Mouse (Mus musculus): ENCODE results near the gene Duoxa1. TPM values are rescaled to one million over a fixed set of nuclear protein-coding genes. Genes with fewer than 3 reads are reported as not detected.

Duoxa1 gene
- polyA plus RNA-seq, 1 experiment from 2014 or later: not detected

GRCm38 (mm10) chr2:122284091-122284490 lies 29.4 kb downstream of the Duoxa1 start:
- no peak overlapping the region for H3K4me2 ChIP-seq (ENCODE audit: low read depth, low read length)
- no peak overlapping the region for H3K9ac ChIP-seq (ENCODE audit: low read depth, low read length)
- WGBS: 75% methylated on average over 9 of the region's 9 CpGs
- H3K9me3 ChIP-seq (ENCODE audit: control insufficient read depth, low read length): no peaks in the 10 kb centered on the region
- no peak overlapping the region for H3K27ac ChIP-seq (ENCODE audit: low read length)
- H3K4me1 ChIP-seq (ENCODE audit: control insufficient read depth, insufficient read depth, low read length): no peaks in the 10 kb centered on the region; the same call in 1 of the 2 replicates
- H3K36me3 ChIP-seq (ENCODE audit: control insufficient read depth, insufficient read depth, low read length): no peaks in the 10 kb centered on the region
- no peaks in the 10 kb centered on the region for H3K27me3 ChIP-seq (replicated peaks; ENCODE audit: control insufficient read depth, insufficient read depth, low read length)
- ATAC-seq: no peak
- H3K4me3 ChIP-seq (ENCODE audit: low read length): no peak overlapping the region

GRCm38 (mm10) chr2:122278769-122279168 lies 34.8 kb downstream of the Duoxa1 start:
- H3K9me3 ChIP-seq (ENCODE audit: control insufficient read depth, low read length): no peaks in the 10 kb centered on the region
- 81% methylated on average over 3 of the region's 3 CpGs for WGBS
- 0 out of 2 replicates have a peak, but pooled peaks have one; percentile 38 for ATAC-seq

GRCm38 (mm10) chr2:122266407-122267193 lies 46.9 kb downstream of the Duoxa1 start:
- Histone ChIP-seq H3K36me3 (ENCODE audit: control insufficient read depth, insufficient read depth, low read length) (0 out of 2 replicates have a peak, but pooled peaks cover 4% of the 10 kb centered on the region), H3K9me3 (ENCODE audit: control insufficient read depth, low read length) (no peaks in the 10 kb centered on the region), H3K27ac (ENCODE audit: low read length) (peak overlapping the region; percentile 59), H3K4me1 (ENCODE audit: control insufficient read depth, insufficient read depth, low read length) (peaks cover 5% of the 10 kb centered on the region; the same call in 1 of the 2 replicates), H3K9ac (ENCODE audit: low read depth, low read length) (no peak overlapping the region), H3K4me2 (ENCODE audit: low read depth, low read length) (no peak overlapping the region), H3K27me3 (replicated peaks; ENCODE audit: control insufficient read depth, insufficient read depth, low read length) (no peaks in the 10 kb centered on the region), H3K4me3 (ENCODE audit: low read length) (no peak overlapping the region)
- WGBS: 77% methylated on average over 7 of the region's 7 CpGs
- peak; percentile 77 for ATAC-seq

More at GRCm38 (mm10) chr2:122278769-122279168, 34.8 kb downstream of the Duoxa1 start:
- H3K27me3 ChIP-seq (replicated peaks; ENCODE audit: control insufficient read depth, insufficient read depth, low read length): no peaks in the 10 kb centered on the region
- H3K4me2 ChIP-seq (ENCODE audit: low read depth, low read length): no peak overlapping the region
- H3K4me1 ChIP-seq (ENCODE audit: control insufficient read depth, insufficient read depth, low read length): no peaks in the 10 kb centered on the region
- H3K4me3 ChIP-seq (ENCODE audit: low read length): no peak overlapping the region
- no peak overlapping the region for H3K27ac ChIP-seq (ENCODE audit: low read length)
- H3K36me3 ChIP-seq (ENCODE audit: control insufficient read depth, insufficient read depth, low read length): no peaks in the 10 kb centered on the region
- no peak overlapping the region for H3K9ac ChIP-seq (ENCODE audit: low read depth, low read length)

DNA sequence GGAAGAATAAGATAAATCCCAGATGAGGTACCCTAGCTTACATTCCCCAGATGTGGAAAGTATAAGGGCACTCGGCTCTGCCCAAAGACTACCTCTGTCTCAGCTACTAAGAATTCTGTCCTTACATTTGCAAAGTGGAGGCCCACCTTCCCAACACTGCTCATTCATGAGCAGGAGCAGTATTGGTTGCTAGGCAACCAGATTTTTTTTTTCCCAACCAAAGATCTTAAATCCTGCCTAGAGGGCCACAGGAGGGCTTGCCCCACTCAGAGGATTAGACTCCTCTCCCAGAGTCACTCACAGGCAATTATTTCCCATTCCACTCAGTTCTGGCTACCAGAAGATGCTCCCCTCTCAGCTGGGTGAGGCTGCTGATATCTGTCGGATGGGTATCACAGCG lies 48.8 kb downstream of the Duoxa1 start:
- 76% methylated on average over 3 of the region's 3 CpGs for WGBS
- ATAC-seq: no peak
- Histone ChIP-seq H3K27ac (ENCODE audit: low read length) (no peak overlapping the region), H3K36me3 (ENCODE audit: control insufficient read depth, insufficient read depth, low read length) (0 out of 2 replicates have a peak, but pooled peaks cover 4% of the 10 kb centered on the region), H3K4me1 (ENCODE audit: control insufficient read depth, insufficient read depth, low read length) (peaks cover 8% of the 10 kb centered on the region; the same call in 1 of the 2 replicates), H3K4me3 (ENCODE audit: low read length) (no peak overlapping the region), H3K9me3 (ENCODE audit: control insufficient read depth, low read length) (no peaks in the 10 kb centered on the region), H3K4me2 (ENCODE audit: low read depth, low read length) (no peak overlapping the region), H3K9ac (ENCODE audit: low read depth, low read length) (no peak overlapping the region), H3K27me3 (replicated peaks; ENCODE audit: control insufficient read depth, insufficient read depth, low read length) (no peaks in the 10 kb centered on the region)

DNA sequence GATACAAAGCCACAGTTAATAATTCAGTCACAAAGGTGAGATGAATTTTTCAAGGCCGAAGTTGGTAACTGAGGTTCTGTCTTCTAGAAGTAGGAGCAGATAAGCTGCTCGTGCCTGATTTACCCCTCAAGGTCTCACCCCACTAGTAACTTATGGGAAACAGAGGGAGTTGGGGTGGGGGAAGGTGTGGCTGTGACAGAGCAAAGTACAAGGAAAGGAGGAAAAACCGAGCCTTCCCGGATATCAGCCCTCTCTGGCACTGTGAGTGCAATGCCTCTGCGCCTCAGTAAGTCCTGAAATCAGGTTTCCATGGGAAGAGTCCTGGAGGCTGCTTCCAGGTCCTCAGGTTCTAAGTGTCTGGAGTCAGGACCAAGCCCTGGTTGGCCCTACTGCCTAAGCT lies 52.8 kb downstream of the Duoxa1 start:
- Histone ChIP-seq H3K9ac (ENCODE audit: low read depth, low read length) (0 out of 2 replicates have a peak overlapping the region, but pooled peaks have one; percentile 15), H3K9me3 (ENCODE audit: control insufficient read depth, low read length) (no peaks in the 10 kb centered on the region), H3K4me1 (ENCODE audit: control insufficient read depth, insufficient read depth, low read length) (peaks cover 2% of the 10 kb centered on the region; the same call in 1 of the 2 replicates), H3K4me2 (ENCODE audit: low read depth, low read length) (no peak overlapping the region), H3K27me3 (replicated peaks; ENCODE audit: control insufficient read depth, insufficient read depth, low read length) (no peaks in the 10 kb centered on the region), H3K27ac (ENCODE audit: low read length) (peak overlapping the region; percentile 83), H3K4me3 (ENCODE audit: low read length) (no peak overlapping the region), H3K36me3 (ENCODE audit: control insufficient read depth, insufficient read depth, low read length) (0 out of 2 replicates have a peak, but pooled peaks cover 4% of the 10 kb centered on the region)
- WGBS: 53% methylated on average over 5 of the region's 5 CpGs
- peak; percentile 96 for ATAC-seq

GRCm38 (mm10) chr2:122255997-122256396 lies 57.5 kb downstream of the Duoxa1 start:
- Histone ChIP-seq H3K4me3 (ENCODE audit: low read length) (no peak overlapping the region), H3K9ac (ENCODE audit: low read depth, low read length) (no peak overlapping the region), H3K4me1 (ENCODE audit: control insufficient read depth, insufficient read depth, low read length) (peaks cover 2% of the 10 kb centered on the region; the same call in 1 of the 2 replicates), H3K9me3 (ENCODE audit: control insufficient read depth, low read length) (no peaks in the 10 kb centered on the region), H3K27me3 (replicated peaks; ENCODE audit: control insufficient read depth, insufficient read depth, low read length) (no peaks in the 10 kb centered on the region), H3K4me2 (ENCODE audit: low read depth, low read length) (no peak overlapping the region), H3K36me3 (ENCODE audit: control insufficient read depth, insufficient read depth, low read length) (no peaks in the 10 kb centered on the region), H3K27ac (ENCODE audit: low read length) (no peak overlapping the region)
- 93% methylated on average over 5 of the region's 5 CpGs for WGBS
- ATAC-seq: no peak

Other genes starting within 250 kb of the Duoxa1 start
- gene Spg11, start 195.3 kb downstream of the Duoxa1 start, polyA plus RNA-seq (2015; fragmentation: Nextera tagmentation; extraction: Ambion mirVana): 7.0 and 7.6 TPM in 2 replicates
- gene B2m, start 166.0 kb downstream of the Duoxa1 start, polyA plus RNA-seq (2015; fragmentation: Nextera tagmentation; extraction: Ambion mirVana): 385 and 440 TPM in 2 replicates
- not detected in 2 replicates for gene Trim69, start 153.0 kb downstream of the Duoxa1 start, polyA plus RNA-seq (2015; fragmentation: Nextera tagmentation; extraction: Ambion mirVana)
- 0.07 TPM in 1 of 2 replicates, not detected in the other for gene Patl2, start 127.5 kb downstream of the Duoxa1 start, polyA plus RNA-seq (2015; fragmentation: Nextera tagmentation; extraction: Ambion mirVana)
- not detected in 2 replicates for gene Terb2, start 127.5 kb downstream of the Duoxa1 start, polyA plus RNA-seq (2015; fragmentation: Nextera tagmentation; extraction: Ambion mirVana)
- gene Sord, start 79.0 kb downstream of the Duoxa1 start, polyA plus RNA-seq (2015; fragmentation: Nextera tagmentation; extraction: Ambion mirVana): 90.2 and 104 TPM in 2 replicates
- gene Duox2, start 15.3 kb downstream of the Duoxa1 start, polyA plus RNA-seq (2015; fragmentation: Nextera tagmentation; extraction: Ambion mirVana): 0.06 and 0.07 TPM in 2 replicates
- 0.16 and 0.24 TPM in 2 replicates for gene Duoxa2, start 14.8 kb downstream of the Duoxa1 start, polyA plus RNA-seq (2015; fragmentation: Nextera tagmentation; extraction: Ambion mirVana)
- gene Duox1, start 1.9 kb upstream of the Duoxa1 start, polyA plus RNA-seq (2015; fragmentation: Nextera tagmentation; extraction: Ambion mirVana): 0.06 TPM in 1 of 2 replicates, not detected in the other
- gene Shf, start 55.4 kb upstream of the Duoxa1 start, polyA plus RNA-seq (2015; fragmentation: Nextera tagmentation; extraction: Ambion mirVana): 1.9 and 2.2 TPM in 2 replicates
- 93.5 and 105 TPM in 2 replicates for gene Slc28a2, start 112.7 kb upstream of the Duoxa1 start, polyA plus RNA-seq (2015; fragmentation: Nextera tagmentation; extraction: Ambion mirVana)
- 0.53 and 0.75 TPM in 2 replicates for gene Gm14085, start 171.2 kb upstream of the Duoxa1 start, polyA plus RNA-seq (2015; fragmentation: Nextera tagmentation; extraction: Ambion mirVana)